Mouse (Mus musculus): ENCODE results near the gene Gosr1.
A peak's percentile ranks its signal among the peaks of the same experiment; 100 is the strongest.

- TF ChIP-seq CTCF (IDR thresholded peaks at IDR 0.05; ENCODE audit: low read depth) (peak; percentile 96), EP300 (IDR thresholded peaks at IDR 0.05; ENCODE audit: low read depth) (peak; percentile 65; the same call in 1 of the 2 replicates)
Measured at GRCm38 (mm10) chr11:76763053-76763740, at the start of gene Gosr1.
